Mouse (Mus musculus) thymus, postnatal 10 days (tissue): ENCODE measurements at regions not wholly inside any gene's neighbourhood (a gene's known extent, or its start where the extent isn't known, plus 50 kb on each side); places are given as distances from the start of the nearest gene placed in this dataset.

Experiments
- DNase-seq, 2 experiments: peaks; one replicate each; pipeline ENCODE4 v3.0.0; 2021; ENCODE audit warnings: low spot score in 2 of 2

DNA sequence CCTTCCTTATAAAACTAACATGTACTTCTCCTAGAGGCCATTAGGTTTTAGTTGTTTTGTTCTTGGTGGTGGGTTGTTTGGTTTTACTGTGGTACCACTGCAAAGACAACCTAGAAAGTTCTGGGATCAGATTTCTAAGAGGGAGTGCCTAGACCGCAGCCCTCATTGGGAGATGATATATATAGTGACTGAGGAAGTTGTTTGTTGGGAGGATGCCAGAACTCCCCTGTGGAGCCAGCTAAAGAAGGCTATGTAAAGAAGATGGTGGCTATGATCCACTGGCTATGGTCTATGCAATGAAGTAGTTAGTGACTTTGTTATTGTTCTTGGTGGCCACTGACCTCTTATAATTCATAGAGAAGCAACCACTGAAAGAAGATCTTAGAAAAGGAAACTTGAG lies 283.8 kb upstream of the Kif2a start:
- DNase-seq = no peak

DNA sequence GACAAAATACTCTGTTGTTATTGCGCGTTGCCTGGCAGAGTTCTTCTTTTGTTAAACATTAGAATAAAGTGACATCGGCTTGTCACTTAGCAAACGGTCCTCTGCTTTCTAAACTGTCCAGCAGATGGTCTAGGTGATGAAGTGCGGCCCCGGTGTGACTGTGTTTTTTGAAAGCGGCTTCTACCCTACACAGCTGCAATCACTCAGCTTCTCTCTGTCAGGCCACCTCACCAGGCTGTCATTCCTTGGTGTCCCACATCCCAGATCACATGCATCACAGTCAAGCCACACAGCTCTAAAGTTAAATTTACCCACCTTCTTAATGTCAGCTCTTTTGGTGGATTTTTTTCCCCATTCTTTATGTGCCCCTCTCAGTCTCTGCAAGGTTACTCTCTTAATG lies 282.0 kb upstream of the Kif2a start:
- no peak for DNase-seq

DNA sequence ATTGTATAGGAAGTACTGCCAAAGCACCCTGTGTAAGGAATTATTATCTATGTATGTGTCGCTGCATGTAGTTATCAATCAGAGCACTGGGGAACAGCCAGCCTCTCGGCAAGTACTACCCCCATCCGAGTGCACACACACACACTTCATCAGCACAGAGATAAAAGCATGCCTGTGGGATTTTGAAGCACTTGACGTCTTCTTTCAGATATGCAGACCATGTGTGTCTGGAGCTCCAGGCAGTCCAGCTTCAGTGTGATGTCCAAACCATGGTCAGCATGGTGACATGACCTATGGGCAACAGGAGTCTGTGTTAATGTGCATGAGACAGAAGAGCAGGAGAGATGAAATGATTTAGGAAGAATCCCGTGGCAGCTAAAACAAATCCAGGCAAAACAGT lies 281.4 kb upstream of the Kif2a start:
- DNase-seq = no peak

DNA sequence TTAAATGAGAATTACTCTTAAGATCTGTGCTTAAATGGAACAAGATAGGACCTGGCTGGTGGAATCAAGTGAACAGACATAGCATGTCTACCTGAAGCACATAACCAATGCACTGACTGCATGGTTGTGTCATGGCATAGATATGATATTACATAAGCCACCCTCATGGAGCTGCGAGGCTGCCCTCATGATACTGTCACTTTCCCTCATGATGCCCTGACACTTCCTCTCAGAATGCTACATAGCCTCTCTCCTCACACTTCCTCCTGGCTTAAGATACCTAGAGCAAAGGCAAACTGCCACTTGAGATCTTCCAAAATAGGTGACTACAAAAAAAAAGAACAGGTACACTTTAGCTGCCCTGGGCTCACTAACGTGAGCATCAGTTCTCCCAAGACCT lies 278.9 kb upstream of the Kif2a start:
- no peak for DNase-seq

DNA sequence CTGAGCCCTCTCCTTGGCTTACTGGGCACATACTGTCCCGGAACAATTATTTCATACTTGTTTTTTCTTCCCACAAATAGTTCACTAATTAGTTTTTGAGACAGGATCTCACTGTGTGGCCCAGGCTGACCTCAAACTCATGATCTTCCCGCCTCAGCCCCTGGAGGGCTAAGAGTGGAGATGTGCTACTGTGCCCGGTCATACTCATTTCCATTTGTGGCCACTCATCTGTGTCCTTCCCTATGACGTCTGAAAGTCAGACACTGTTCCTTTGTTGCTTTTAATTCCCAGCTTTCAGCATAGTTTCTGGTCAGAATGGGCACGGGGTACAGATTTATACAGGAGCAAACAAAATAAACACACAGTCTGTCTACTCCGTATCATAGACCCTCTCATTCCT lies 242.7 kb upstream of the Kif2a start:
- DNase-seq = no peak

DNA sequence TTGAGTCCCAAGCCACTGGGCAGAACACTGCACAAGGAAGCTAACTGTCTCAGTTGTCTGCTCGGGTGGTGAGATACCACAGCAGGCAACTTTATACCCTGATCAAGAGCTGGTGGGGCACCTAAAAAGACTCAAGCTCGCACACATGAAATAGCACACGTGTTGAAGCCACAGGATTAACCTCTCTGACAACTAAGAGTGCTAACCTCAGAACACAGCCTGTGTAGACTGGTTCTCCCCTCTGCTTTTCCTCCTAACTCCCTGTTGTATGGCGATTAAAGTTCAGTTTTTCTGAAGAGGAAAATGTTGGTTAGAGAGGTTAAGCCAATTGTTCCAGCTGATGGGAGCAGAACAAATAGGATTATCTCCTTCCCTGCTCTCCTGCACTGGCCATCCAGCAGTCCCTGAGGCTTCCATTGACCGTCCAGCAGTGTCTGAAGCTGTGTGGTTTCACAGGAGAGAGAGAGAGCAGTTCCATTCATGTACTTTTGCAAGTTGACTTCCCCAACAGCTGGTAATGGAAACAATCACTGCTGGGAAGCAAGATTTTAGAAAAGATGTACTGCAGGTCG lies 239.6 kb upstream of the Kif2a start:
- no peak for DNase-seq

DNA sequence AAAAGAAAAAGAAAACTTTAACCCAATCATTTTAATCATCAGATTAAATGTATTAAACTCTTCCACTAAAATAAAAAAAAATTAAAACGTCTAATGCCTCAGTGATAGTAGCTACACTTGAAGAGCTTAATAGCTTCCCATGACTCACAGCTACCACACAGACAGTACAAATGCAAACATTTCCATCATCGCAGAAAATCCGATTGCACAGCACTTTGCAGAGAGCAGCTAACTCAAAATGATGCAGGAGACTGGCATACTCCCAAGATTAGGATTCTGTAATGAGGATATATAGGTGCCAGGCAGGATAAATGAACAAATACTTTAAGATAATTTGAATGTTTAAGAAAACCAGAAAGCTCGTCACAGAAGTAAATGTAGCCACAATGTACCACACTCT lies 238.3 kb upstream of the Kif2a start:
- no peak for DNase-seq

DNA sequence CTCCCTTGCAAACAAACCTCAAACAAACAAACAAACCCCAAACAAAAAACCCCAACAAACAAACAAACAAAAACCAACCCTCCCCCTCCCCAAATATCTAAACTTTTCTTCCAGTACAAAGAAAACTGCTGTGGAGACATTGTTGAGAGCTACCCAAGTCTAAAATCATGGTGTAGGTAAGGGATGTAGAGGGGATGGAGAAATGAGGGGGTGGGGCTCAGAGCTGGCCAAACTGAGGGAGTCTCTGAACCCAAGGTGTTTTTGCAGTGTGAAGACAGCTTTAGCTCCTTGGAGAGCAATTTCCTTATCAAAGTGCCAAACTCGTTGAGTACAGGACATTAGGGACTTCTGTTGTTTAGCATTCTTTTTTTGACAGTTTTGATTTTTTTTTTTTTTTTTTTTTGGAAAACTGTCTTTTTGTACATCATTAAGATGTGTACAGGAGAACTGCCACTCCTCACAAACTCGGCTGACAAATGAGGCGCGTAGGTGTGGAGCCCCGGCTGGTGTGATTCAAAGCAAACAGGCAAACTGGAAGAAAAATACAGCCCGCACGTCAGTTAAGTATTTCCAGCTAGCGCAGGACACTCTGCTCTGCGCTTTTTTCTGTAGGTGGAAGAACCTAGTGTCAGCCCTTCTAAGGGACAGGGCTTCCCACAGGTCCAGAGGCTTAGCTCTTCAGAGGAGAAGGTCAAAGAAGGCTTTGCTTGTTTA lies 226.0 kb upstream of the Kif2a start:
- no peak for DNase-seq

DNA sequence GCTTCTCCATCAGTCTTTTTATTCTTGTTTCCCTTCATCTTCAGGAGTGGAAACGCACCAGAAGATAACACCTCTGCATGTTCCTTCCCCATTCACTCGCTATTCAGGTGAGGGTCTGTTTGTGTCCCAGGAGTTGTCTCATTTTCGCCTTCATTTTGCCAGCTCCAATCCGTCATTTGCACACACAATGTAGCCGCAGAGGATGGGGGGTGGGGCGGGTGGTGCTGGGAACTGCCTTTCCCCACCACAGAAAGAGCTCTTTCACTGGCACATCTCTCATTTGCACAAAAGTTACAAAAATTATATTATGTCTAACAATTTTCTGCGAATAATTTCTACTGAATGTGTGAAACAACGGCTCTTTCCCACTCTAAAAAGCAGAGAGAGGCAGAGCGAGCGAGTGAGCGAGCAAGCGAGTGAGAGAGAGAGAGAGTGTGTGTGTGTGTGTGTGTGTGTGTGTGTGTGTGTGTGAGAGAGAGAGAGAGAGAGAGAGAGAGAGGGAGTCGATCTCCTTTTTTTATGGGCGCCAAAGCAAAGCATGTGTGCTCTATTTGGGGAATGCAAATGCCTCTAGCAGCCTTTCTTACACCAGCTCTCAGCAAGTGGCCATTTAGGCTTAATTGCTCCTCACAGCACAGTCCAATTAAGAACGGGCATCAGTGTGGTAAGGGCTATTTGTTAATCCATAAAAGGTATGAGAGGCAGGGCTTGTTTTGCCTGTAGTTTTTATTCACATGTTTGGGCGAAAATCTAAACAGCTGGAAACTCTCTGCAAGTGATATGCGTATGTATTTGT lies 225.2 kb upstream of the Kif2a start:
- DNase-seq = no peak

DNA sequence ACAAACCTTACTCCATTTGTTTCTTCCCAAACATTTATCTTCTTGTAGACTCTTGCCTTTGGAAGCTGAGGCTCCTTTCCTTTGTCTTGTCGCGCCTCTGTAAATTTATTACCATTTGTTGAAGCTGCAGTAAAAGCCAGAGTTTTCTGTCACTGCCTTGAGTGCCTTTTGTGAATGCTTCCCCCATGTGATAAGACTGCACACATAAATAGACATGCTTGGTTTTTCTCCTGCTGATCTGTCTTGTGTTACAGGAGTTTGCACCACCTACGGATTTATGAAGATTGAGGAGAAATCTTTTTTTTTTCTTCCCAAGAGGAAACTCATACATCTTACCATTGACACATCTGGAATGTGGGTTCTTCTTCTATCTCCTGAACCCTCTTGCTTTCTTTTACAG lies 222.2 kb upstream of the Kif2a start:
- no peak for DNase-seq

DNA sequence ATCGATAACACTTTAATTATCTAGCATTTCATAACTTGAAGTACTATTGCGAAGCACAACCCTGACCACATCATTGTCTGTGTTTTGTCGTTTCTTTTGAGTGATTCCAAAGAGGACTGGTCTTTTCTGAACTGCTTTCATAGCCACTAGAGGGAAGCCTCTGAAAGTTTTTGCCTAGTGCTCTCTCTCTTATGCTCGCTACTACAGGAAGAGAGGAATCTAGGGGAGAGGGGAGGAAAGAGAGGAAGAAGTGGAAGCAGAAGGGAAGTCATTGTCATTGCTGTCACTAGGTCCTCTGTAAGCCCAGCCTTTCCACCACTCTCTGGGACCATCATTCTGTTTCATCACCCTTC lies 217.1 kb upstream of the Kif2a start:
- no peak for DNase-seq

DNA sequence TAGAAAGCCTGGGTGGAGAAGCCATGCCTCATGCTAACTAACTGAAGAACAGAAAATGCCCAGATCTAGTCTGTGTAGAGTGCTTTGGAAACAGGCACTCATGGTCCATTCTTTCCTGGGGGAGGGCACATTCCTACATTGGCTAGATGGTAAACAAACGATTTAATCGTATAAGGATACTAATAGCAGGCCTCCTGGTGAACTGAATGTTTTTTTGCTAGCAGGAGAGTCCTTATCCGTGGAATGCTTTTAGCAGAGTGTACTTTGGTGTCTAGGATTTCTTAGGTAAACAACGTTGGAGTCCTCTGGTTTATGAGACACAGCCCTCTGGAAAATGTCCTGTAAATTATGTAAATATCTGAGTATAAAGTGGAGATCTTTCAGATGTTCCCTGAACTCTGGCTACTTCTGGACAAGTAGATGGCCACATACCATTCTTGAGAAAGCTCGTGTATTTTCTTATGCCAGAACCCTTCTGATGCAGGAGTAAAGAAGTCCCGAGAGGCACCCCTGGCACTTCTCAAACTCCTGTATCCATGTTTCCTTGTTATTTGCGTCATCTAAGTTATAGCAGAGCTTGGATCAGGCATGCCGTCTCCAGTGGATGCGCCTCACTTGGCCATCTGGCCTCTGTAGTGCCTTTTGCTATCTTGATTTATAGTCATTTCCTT lies 216.6 kb upstream of the Kif2a start:
- DNase-seq = no peak

DNA sequence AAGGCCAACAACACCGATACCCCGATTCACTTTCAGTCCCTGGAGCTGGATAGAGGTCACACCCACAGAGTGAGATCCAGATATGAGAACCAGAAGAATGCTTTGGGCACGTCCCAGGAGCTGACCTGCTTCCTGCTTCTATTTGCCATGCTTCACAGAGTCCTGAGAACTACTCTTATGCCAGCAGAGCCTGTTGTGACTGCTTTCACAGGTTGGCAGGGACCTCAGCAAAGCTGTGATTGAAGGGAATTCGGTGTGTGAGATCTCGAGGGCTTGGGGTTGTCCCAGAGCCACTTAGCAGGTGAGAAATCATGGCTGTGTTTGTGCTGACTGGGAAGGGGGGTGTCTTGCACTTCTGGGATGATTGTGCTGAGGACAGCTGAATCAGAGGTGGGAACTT lies 197.5 kb upstream of the Kif2a start:
- DNase-seq = no peak

DNA sequence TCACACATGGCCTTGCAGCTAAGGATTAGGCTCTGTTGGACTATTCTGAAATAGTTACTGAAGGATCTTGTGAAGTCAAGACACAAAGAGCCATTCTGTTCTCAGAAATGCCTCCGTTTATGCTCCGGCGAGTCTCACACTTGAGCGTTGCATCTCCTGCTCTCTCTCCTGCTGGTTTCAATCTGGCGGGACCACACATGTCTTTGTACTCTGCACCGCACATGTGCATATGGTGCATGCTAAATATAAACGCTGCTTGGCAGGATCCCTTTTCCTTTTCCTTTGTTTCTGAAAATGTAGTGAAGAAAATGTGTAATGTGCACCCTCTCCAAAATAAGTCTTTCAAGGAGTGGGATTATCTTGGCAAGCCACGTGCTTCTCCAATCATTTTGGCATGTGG lies 196.4 kb upstream of the Kif2a start:
- DNase-seq = no peak

DNA sequence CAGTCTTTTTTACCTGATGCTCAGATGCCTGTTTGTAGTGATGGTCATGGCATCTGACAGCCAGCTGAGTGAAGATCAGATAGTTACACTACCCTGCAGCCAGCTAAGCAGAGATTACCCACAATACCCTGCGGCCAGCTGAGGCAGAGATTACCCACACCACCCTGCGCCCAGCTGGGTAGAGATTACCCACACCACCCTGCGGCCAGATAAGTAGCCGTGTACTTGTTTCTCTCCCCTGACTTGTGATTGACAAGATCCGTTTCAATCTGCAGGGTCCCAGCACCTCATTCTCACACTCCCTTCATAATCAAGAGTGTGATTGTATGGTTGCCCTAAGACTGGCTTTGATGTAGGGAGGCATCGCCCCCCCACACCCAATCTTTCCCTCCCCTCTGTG lies 195.9 kb upstream of the Kif2a start:
- DNase-seq = no peak

DNA sequence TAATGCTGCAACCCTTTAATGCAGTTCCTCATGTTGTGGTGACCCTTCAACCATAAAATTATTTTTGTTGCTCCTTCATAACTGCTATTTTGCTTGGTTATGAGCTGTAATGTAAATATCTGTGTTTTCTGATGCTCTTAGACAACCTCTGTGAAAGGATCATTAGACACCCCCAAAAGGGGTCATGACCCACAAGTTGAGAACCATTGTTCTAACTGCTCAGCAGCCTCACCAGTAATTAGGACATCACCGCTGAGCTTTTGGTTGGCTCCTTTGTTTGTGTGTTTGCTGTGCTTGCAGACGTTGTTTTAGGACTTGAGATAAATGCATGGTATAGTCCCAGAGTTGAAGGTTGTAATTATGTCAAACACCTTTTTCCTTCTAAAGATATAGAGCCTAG lies 191.4 kb upstream of the Kif2a start:
- no peak for DNase-seq

DNA sequence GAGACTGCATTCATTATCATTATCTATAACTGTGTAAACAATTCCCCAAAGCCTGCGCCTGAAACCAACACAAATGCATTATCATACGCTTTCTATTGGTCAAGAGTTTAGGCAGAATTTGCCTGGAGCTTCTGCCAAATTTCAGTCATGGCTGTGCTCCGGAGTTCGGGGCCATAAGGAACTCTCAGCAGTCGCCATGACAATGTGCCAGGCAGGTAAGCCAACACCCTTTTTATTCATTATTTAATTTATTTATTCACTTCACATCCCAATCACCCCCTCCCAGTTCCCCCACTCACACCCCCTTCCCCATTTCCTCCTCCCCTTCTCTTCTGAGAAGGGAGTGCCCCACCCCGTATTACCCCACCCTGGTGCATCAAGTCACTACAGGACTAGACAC lies 188.8 kb upstream of the Kif2a start:
- DNase-seq = no peak

DNA sequence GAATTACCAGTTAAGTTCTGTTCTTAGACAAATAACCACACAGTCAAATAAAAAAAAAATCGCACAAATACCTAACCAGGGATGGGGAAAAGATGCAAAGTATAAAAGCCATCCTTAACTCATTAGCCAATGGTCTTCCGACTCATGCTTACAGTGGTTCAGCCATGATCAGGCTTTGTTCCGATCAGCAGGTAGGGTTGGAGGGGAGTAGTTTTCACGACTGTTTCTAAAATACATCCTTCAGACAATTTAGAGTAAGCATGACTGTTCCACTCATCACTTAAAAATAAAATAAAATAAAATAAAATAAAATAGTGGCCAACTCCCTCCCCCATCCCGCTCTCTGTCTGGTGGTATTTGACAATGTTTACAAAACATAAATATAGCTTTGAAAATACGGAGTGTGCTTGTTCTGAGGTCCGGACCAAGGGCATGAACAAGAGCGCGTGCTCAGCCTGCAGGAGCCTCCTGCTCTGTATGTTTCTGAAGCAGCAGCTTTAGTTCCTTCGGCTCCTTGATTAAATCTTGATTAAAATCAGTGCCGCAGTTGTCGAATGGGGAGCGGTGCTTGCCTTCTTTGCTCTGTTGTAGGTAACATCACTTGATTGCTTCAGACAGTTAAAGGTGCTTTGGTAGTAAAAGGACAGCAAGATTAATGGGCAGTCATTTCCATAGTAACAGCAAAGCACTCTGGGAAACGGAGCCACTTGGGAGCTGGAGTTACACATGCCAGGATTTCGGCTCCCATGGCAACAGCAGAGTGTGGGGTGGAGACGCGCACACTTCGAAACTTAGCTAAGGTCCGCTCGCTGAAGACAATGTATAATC lies 185.6 kb upstream of the Kif2a start:
- DNase-seq = no peak

DNA sequence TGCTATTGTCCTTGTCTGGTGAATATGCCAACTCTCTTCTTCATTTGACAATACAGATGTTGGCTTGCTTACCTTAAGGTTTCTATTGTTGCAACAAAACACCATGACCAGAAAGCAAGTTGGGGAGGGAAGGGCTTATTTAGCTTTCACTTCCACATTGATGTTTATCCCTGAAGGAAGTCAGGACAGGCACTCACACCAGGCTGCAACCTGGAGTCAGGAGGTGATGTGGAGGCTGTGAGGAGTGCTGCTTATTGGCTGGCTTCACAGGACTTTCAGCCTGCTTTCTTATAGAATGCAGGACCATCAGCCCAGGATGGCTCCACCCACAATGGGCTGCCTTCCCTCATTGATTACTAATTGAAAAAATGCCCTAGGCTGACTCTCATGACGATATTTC lies 177.9 kb upstream of the Kif2a start:
- DNase-seq = no peak

DNA sequence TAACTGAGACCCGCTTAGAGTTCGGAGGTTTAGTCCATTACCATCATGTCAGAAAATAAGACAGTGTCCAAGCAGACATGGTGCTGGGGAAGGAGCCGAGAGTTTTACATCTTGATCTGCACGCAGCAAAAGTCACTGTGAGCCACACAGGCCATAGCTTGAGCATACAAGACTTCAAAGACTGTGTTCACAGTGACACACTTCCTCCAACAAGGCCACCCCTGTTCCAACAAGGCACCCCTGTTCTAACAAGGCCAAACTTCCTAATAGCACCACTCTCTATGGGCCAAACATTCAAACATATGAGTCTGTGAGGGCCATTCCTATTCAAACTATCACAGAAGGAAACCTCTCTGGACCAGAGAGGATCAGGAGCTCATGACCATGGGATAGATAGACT lies 171.5 kb upstream of the Kif2a start:
- DNase-seq = no peak

DNA sequence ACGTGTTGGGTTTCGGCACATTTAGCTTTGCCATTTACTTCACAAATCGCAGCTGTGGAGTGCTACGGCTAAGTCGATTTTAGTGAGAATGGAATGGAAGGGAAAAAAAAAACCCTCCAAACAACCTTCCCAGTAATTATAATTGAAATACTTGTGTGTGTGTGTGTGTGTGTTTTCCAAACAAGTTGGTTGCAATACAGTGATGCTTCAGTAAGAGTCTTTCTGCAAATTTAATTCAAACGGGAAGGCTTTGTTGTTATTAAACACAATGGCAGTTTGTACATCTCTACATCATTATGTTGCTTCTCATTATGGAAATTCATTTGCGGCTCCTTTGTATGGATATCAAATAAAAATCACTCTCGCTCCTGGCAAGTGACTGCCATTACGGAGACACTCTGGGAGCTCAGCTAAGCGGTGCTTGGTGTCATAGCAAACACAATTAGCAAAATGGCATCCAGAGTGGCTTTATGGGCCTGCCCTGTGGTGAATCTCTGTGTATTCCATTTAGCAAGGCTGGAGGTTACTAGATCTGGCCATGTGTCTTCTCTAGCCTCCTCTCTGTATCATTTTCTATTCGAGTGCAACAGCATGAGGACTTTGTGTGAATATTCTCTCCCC lies 165.4 kb upstream of the Kif2a start:
- no peak for DNase-seq
